Mouse (Mus musculus) cerebral cortex, adult 2 months (tissue): Measurements from ENCODE around the gene Cep97.

ENCODE experiments used
- whole genome bisulfite sequencing: fragments of 180-500 bp; shearing (Covaris S2); methylation state at CpG from one replicate; pipeline ENCODE4 v1.1.7; 2018; 5-methylcytosine and 5-hydroxymethylcytosine counted together

Gene Cep97

GRCm38 (mm10) chr16:55890346-55891136 is 44.1 kb downstream of the Cep97 start:
- 89% methylated on average over 19 of the region's 19 CpGs for WGBS

GRCm38 (mm10) chr16:55889451-55889850 is 45.2 kb downstream of the Cep97 start:
- 93% methylated on average over 3 of the region's 3 CpGs for WGBS

GRCm38 (mm10) chr16:55888584-55888960 is 46.1 kb downstream of the Cep97 start:
- 70% methylated on average over 3 of the region's 3 CpGs for WGBS

DNA sequence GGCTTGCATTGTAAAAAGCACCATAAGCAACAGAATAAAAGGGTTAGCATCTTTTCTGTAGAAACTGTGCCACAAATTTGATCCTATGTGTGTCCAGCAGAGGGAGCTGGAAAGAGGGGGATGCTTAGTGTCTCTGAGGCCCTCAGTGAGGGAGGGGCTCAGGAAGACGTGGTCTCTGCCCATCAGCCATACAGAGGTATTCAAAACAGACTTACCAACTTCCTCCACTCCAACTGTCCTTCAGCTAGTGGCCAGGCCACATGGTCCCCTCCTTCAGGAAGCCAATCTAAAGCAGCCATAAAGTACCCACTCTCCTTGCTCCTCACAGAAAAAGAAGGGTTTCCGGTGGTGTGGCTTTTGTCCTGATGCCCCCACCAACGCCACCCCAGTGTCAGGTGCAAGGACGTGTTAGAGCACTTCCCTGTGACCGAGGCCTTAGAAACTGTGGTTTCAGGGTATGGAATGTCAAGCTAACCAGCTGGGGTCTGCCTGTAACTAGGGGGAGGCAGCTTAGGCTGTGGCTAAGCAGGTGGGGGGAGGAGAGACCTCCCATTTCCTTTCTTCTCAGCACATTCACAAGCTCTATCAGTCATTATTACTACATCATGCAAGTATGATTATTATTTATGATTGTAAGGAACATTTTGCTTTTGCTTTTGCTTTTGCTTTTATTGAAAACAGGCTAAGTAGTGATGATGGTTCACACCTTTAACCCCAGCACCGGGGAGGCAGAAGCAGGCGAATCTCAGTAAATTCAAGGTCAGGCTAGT is 46.7 kb downstream of the Cep97 start:
- 62% methylated on average over 7 of the region's 7 CpGs for WGBS

GRCm38 (mm10) chr16:55884246-55884645 is 50.4 kb downstream of the Cep97 start:
- 61% methylated on average over 11 of the region's 11 CpGs for whole genome bisulfite sequencing

DNA sequence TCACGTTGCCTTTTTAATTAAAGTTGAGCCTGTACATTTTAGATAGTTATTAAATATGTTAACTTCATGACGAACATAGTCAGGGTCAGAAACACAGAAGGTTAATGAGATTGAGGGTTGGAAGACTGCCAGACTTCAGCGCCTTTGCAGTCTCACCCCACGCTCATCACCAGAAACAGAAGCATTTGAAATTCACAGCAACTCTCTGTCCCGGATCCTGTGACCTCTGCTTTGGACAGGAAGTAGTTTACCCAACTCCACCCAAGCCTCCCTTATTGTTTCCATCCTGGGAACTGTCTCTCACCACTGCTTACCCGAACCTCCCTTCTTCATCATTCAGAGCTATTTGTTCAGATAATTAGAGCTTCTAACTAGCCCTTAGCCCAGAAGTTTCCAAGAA is 58.6 kb downstream of the Cep97 start:
- WGBS, result 57% methylated on average over 6 of the region's 6 CpGs

- 64% methylated on average over 4 of the region's 4 CpGs for whole genome bisulfite sequencing
These were observed 70.8 kb downstream of the Cep97 start for GRCm38 (mm10) chr16:55863832-55864231.

GRCm38 (mm10) chr16:55863149-55863815 is 71.4 kb downstream of the Cep97 start:
- 13% methylated on average over 7 of the region's 7 CpGs for WGBS

GRCm38 (mm10) chr16:55861104-55861503 is 73.6 kb downstream of the Cep97 start:
- WGBS, result 36% methylated on average over 3 of the region's 3 CpGs

GRCm38 (mm10) chr16:55859421-55859820 is 75.2 kb downstream of the Cep97 start:
- 96% methylated on average over 4 of the region's 4 CpGs for WGBS

GRCm38 (mm10) chr16:55858465-55858864 is 76.2 kb downstream of the Cep97 start:
- WGBS, result 57% methylated on average over 6 of the region's 6 CpGs

- WGBS, result 58% methylated on average over 19 of the region's 19 CpGs
These were observed 81.5 kb downstream of the Cep97 start for GRCm38 (mm10) chr16:55852943-55853727.

DNA sequence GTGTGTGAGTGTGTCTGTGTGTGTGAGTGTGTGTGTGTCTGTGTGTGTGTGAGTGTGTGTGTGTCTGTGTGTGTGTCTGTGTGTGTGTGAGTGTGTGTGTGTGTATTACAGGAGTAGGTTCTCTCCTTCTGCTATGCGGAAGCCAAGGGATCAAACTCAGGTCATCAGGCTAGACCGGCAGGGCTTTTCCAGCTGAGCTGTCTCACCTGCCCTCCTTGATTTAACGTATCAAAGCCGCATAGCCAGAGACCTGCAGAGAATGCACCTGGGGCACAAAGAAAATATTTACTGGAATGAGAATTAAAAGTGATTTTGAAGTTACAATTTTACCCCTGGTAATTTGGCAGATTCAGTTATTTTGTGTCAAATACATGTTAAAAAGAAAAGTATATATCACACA is 82.1 kb downstream of the Cep97 start:
- WGBS, result 56% methylated on average over 4 of the region's 4 CpGs

DNA sequence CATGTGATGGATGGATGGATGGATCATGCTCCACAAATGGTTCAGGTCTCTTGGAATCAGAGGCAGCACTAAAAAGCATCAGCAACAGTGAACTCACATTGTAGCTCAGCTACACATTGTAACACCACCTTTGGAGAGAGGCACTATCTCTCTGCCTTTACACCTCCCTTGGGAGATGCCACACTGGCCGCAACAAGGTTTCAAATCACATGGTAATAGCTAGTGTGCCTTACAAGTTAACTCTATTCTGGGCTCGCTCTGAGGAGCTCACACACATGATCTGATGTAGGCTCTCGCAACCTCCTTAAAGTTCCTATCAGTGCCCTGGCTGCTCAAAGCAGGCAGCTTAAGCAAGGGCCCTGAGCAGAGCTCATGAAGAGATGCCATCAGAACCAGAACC is 84.2 kb downstream of the Cep97 start:
- 96% methylated on average over 3 of the region's 3 CpGs for WGBS
